Mouse (Mus musculus): Measurements from ENCODE around the gene Stox2. TPM values are rescaled to one million over a fixed set of nuclear protein-coding genes. Genes with fewer than 3 reads are reported as not detected.

Gene Stox2
- polyA plus RNA-seq, 1 experiment from 2014 or later, result 8.1 TPM

- Histone ChIP-seq H3K4me2 (replicated peaks) (no peak overlapping the region), H3K9ac (no peak overlapping the region), H3K36me3 (no peaks in the 10 kb centered on the region), H3K4me3 (replicated peaks) (no peak overlapping the region), H3K4me1 (replicated peaks) (no peaks in the 10 kb centered on the region), H3K27me3 (replicated peaks) (no peaks in the 10 kb centered on the region), H3K27ac (no peak overlapping the region), H3K9me3 (no peaks in the 10 kb centered on the region)
- no peak for ATAC-seq
- 88% methylated on average over 18 of the region's 18 CpGs for WGBS
These were observed 265.0 kb downstream of the Stox2 start for GRCm38 (mm10) chr8:47181032-47181698.

- no peak overlapping the region for H3K4me3 ChIP-seq (replicated peaks)
- H3K4me2 ChIP-seq (replicated peaks), result no peak overlapping the region
- no peaks in the 10 kb centered on the region for H3K9me3 ChIP-seq
- H3K27ac ChIP-seq, result no peak overlapping the region
- no peak; the same call in 1 of the 2 replicates for ATAC-seq
- H3K27me3 ChIP-seq (replicated peaks), result no peaks in the 10 kb centered on the region
- 53% methylated on average over 5 of the region's 5 CpGs for WGBS
- no peaks in the 10 kb centered on the region for H3K36me3 ChIP-seq
- H3K9ac ChIP-seq, result no peak overlapping the region
- no peaks in the 10 kb centered on the region for H3K4me1 ChIP-seq (replicated peaks)
These were observed 266.0 kb downstream of the Stox2 start for GRCm38 (mm10) chr8:47180181-47180580.

- no peaks in the 10 kb centered on the region for H3K4me1 ChIP-seq (replicated peaks)
- no peak overlapping the region for H3K27ac ChIP-seq
- H3K9me3 ChIP-seq, result no peaks in the 10 kb centered on the region
- no peaks in the 10 kb centered on the region for H3K27me3 ChIP-seq (replicated peaks)
- no peak for ATAC-seq
- 93% methylated on average over 2 of the region's 2 CpGs for WGBS
- H3K36me3 ChIP-seq, result no peaks in the 10 kb centered on the region
- no peak overlapping the region for H3K4me2 ChIP-seq (replicated peaks)
- no peak overlapping the region for H3K4me3 ChIP-seq (replicated peaks)
- H3K9ac ChIP-seq, result no peak overlapping the region
These were observed 267.4 kb downstream of the Stox2 start for GRCm38 (mm10) chr8:47178785-47179184.

- Histone ChIP-seq H3K4me3 (replicated peaks) (no peak overlapping the region), H3K27me3 (replicated peaks) (no peaks in the 10 kb centered on the region), H3K27ac (no peak overlapping the region), H3K36me3 (no peaks in the 10 kb centered on the region), H3K9me3 (no peaks in the 10 kb centered on the region), H3K4me2 (replicated peaks) (no peak overlapping the region), H3K9ac (no peak overlapping the region), H3K4me1 (replicated peaks) (no peaks in the 10 kb centered on the region)
- 63% methylated on average over 7 of the region's 7 CpGs for WGBS
- no peak for ATAC-seq
These were observed 272.3 kb downstream of the Stox2 start for GRCm38 (mm10) chr8:47173823-47174222.

GRCm38 (mm10) chr8:47172848-47173247 is 273.3 kb downstream of the Stox2 start:
- H3K27me3 ChIP-seq (replicated peaks), result no peaks in the 10 kb centered on the region
- no peaks in the 10 kb centered on the region for H3K4me1 ChIP-seq (replicated peaks)
- H3K27ac ChIP-seq, result no peak overlapping the region
- no peak overlapping the region for H3K4me3 ChIP-seq (replicated peaks)
- no peak for ATAC-seq
- 47% methylated on average over 10 of the region's 10 CpGs for WGBS
- H3K9ac ChIP-seq, result no peak overlapping the region
- H3K4me2 ChIP-seq (replicated peaks), result no peak overlapping the region
- H3K36me3 ChIP-seq, result no peaks in the 10 kb centered on the region
- no peaks in the 10 kb centered on the region for H3K9me3 ChIP-seq

GRCm38 (mm10) chr8:47160688-47161087 is 285.5 kb downstream of the Stox2 start:
- Histone ChIP-seq H3K27me3 (replicated peaks) (no peaks in the 10 kb centered on the region), H3K4me2 (replicated peaks) (no peak overlapping the region), H3K9ac (no peak overlapping the region), H3K4me3 (replicated peaks) (no peak overlapping the region), H3K4me1 (replicated peaks) (no peaks in the 10 kb centered on the region), H3K27ac (no peak overlapping the region), H3K9me3 (no peaks in the 10 kb centered on the region), H3K36me3 (no peaks in the 10 kb centered on the region)
- 73% methylated on average over 3 of the region's 3 CpGs for WGBS
- no peak for ATAC-seq

GRCm38 (mm10) chr8:47154521-47154920 is 291.6 kb downstream of the Stox2 start:
- ATAC-seq, result no peak
- H3K9me3 ChIP-seq, result no peaks in the 10 kb centered on the region
- no peak overlapping the region for H3K4me2 ChIP-seq (replicated peaks)
- WGBS, result 92% methylated on average over 2 of the region's 2 CpGs
- H3K27me3 ChIP-seq (replicated peaks), result no peaks in the 10 kb centered on the region
- no peaks in the 10 kb centered on the region for H3K4me1 ChIP-seq (replicated peaks)
- H3K36me3 ChIP-seq, result no peaks in the 10 kb centered on the region
- no peak overlapping the region for H3K27ac ChIP-seq
- no peak overlapping the region for H3K4me3 ChIP-seq (replicated peaks)
- H3K9ac ChIP-seq, result no peak overlapping the region

- no peaks in the 10 kb centered on the region for H3K36me3 ChIP-seq
- H3K4me2 ChIP-seq (replicated peaks), result no peak overlapping the region
- no peaks in the 10 kb centered on the region for H3K4me1 ChIP-seq (replicated peaks)
- ATAC-seq, result no peak
- no peak overlapping the region for H3K4me3 ChIP-seq (replicated peaks)
- H3K27ac ChIP-seq, result no peak overlapping the region
- no peaks in the 10 kb centered on the region for H3K9me3 ChIP-seq
- no peaks in the 10 kb centered on the region for H3K27me3 ChIP-seq (replicated peaks)
- WGBS, result 92% methylated on average over 9 of the region's 9 CpGs
- no peak overlapping the region for H3K9ac ChIP-seq
These were observed 300.9 kb downstream of the Stox2 start for GRCm38 (mm10) chr8:47145258-47145657.

- Histone ChIP-seq H3K9ac (no peak overlapping the region), H3K4me2 (replicated peaks) (peak overlapping the region; percentile 53), H3K27me3 (replicated peaks) (no peaks in the 10 kb centered on the region), H3K9me3 (no peaks in the 10 kb centered on the region), H3K27ac (no peak overlapping the region), H3K36me3 (no peaks in the 10 kb centered on the region), H3K4me3 (replicated peaks) (peak overlapping the region; percentile 10; the same call in 1 of the 2 replicates), H3K4me1 (replicated peaks) (no peaks in the 10 kb centered on the region)
- 35% methylated on average over 5 of the region's 5 CpGs for WGBS
- no peak for ATAC-seq
These were observed 310.1 kb downstream of the Stox2 start for GRCm38 (mm10) chr8:47136047-47136446.

GRCm38 (mm10) chr8:47135586-47135985 is 310.6 kb downstream of the Stox2 start:
- no peaks in the 10 kb centered on the region for H3K4me1 ChIP-seq (replicated peaks)
- peak overlapping the region; percentile 53 for H3K4me2 ChIP-seq (replicated peaks)
- H3K9ac ChIP-seq, result no peak overlapping the region
- H3K27me3 ChIP-seq (replicated peaks), result no peaks in the 10 kb centered on the region
- 12% methylated on average over 9 of the region's 9 CpGs for WGBS
- no peak for ATAC-seq
- H3K4me3 ChIP-seq (replicated peaks), result peak overlapping the region; percentile 10; the same call in 1 of the 2 replicates
- H3K36me3 ChIP-seq, result no peaks in the 10 kb centered on the region
- H3K27ac ChIP-seq, result no peak overlapping the region
- no peaks in the 10 kb centered on the region for H3K9me3 ChIP-seq

- Histone ChIP-seq H3K4me3 (replicated peaks) (no peak overlapping the region), H3K4me2 (replicated peaks) (no peak overlapping the region), H3K9ac (no peak overlapping the region), H3K27me3 (replicated peaks) (no peaks in the 10 kb centered on the region), H3K9me3 (no peaks in the 10 kb centered on the region), H3K4me1 (replicated peaks) (no peaks in the 10 kb centered on the region), H3K27ac (no peak overlapping the region), H3K36me3 (no peaks in the 10 kb centered on the region)
- no peak for ATAC-seq
- 41% methylated on average over 11 of the region's 11 CpGs for whole genome bisulfite sequencing
These were observed 311.4 kb downstream of the Stox2 start for GRCm38 (mm10) chr8:47134736-47135135.

- 81% methylated on average over 3 of the region's 3 CpGs for WGBS
- H3K9ac ChIP-seq, result no peak overlapping the region
- H3K4me2 ChIP-seq (replicated peaks), result no peak overlapping the region
- H3K4me3 ChIP-seq (replicated peaks), result no peak overlapping the region
- H3K36me3 ChIP-seq, result no peaks in the 10 kb centered on the region
- no peaks in the 10 kb centered on the region for H3K4me1 ChIP-seq (replicated peaks)
- no peaks in the 10 kb centered on the region for H3K27me3 ChIP-seq (replicated peaks)
- H3K9me3 ChIP-seq, result no peaks in the 10 kb centered on the region
- H3K27ac ChIP-seq, result no peak overlapping the region
- no peak for ATAC-seq
These were observed 312.8 kb downstream of the Stox2 start for GRCm38 (mm10) chr8:47133381-47133780.

Measured in intestine, embryonic 15.5 days (tissue).